Mouse (Mus musculus) forebrain, embryonic 14.5 days (tissue): ENCODE results near the gene Eif3g. TPM values are rescaled to one million over a fixed set of nuclear protein-coding genes. Genes with fewer than 3 reads are reported as not detected.
A peak's percentile ranks its signal among the peaks of the same experiment; 100 is the strongest.

ENCODE experiments used
- ATAC-seq: fragments of 200-750 bp; cut with Nextera tagmentation; 2 replicates; pipeline ENCODE4 v1.8.0; 2017; ENCODE audit warnings: mild to moderate bottlenecking, moderate library complexity
- DNase-seq: peaks from one replicate; pipeline ENCODE4 v3.0.0-alpha.2; 2015; ENCODE audit warnings: low spot score
- H3K27ac ChIP-seq: fragments of 300-500 bp; sonication (generic); 2 replicates; pipeline ENCODE4 v1.5.1; 2014; ENCODE audit warnings: low read depth, mild to moderate bottlenecking, control low read depth, low read length, moderate library complexity
- H3K27me3 ChIP-seq: fragments of 300-500 bp; sonication (generic); replicated peaks from 2 replicates; pipeline ENCODE4 v1.6.1; 2014; ENCODE audit warnings: low read length, control low read depth, mixed read lengths; ENCODE audit not compliant: control insufficient read depth, insufficient read depth
- H3K36me3 ChIP-seq: fragments of 300-500 bp; sonication (generic); 2 replicates; pipeline ENCODE4 v1.6.1; 2014; ENCODE audit warnings: low read length, control low read depth; ENCODE audit not compliant: control insufficient read depth, insufficient read depth
- H3K4me1 ChIP-seq: fragments of 300-500 bp; sonication (generic); 2 replicates; pipeline ENCODE4 v1.6.1; 2014; ENCODE audit warnings: antibody characterized with exemption, low read length, control low read depth; ENCODE audit not compliant: control insufficient read depth, insufficient read depth
- H3K4me2 ChIP-seq: fragments of 300-500 bp; sonication (generic); 2 replicates; pipeline ENCODE4 v1.6.1; 2014; ENCODE audit warnings: mild to moderate bottlenecking, control low read depth, low read length
- H3K4me3 ChIP-seq: fragments of 300-500 bp; sonication (generic); 2 replicates; pipeline ENCODE4 v1.5.1; 2014; ENCODE audit warnings: low read depth, low read length, control low read depth
- H3K9ac ChIP-seq: fragments of 300-500 bp; sonication (generic); 2 replicates; pipeline ENCODE4 v1.6.1; 2014; ENCODE audit warnings: mild to moderate bottlenecking, low read length, control low read depth, moderate library complexity
- H3K9me3 ChIP-seq: fragments of 300-500 bp; sonication (generic); replicated peaks from 2 replicates; pipeline ENCODE4 v1.6.1; 2016; ENCODE audit warnings: low read length, control low read depth, mixed read lengths; ENCODE audit not compliant: control insufficient read depth
- WGBS: fragments of 180-500 bp; shearing (Covaris S2); extraction: QIAGEN DNeasy Blood & Tissue Kit; methylation state at CpG from one replicate; pipeline ENCODE4 v1.1.7; 2014; 5-methylcytosine and 5-hydroxymethylcytosine counted together
- polyA plus RNA-seq: library from polyadenylated mRNA; unstranded; fragments of >200 nt; fragmentation: Nextera tagmentation; extraction: Ambion mirVana; gene quantifications from 2 replicates; pipeline ENCODE4 v1.2.1, GENCODE M21; 2014

Gene Eif3g
- polyA plus RNA-seq, 1 experiment from 2014 or later: 264 TPM

DNA sequence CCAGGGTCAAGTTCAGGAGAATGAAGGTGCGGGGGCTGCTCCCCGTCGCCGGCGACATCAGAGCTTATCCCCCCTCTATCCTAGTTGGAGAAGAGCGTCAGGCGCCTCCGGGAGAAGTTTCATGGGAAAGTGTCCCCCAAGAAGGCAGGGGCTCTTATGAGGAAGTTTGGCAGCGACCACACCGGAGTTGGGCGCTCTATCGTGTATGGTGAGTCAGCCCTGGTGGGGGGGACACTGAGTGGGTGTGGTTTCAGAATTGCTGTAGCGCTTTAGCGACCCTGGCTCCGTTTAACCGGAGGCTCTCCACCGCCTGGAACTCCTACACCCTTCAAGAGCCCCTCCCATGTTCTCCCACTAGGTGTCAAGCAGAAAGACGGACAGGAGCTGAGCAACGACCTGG lies 29.2 kb downstream of the Eif3g start:
- ATAC-seq: no peak
- H3K27me3 ChIP-seq: peaks cover 34% of the 10 kb centered on the region
- 8% methylated on average over 19 of the region's 19 CpGs for WGBS
- DNase-seq: no peak
- no peak overlapping the region for H3K27ac ChIP-seq
- no peaks in the 10 kb centered on the region for H3K36me3 ChIP-seq
- H3K9me3 ChIP-seq: no peaks in the 10 kb centered on the region
- H3K4me3 ChIP-seq: peak overlapping the region; percentile 21; the same call in 1 of the 2 replicates
- no peak overlapping the region for H3K9ac ChIP-seq
- no peaks in the 10 kb centered on the region for H3K4me1 ChIP-seq
- peak overlapping the region; percentile 33; the same call in 1 of the 2 replicates for H3K4me2 ChIP-seq

DNA sequence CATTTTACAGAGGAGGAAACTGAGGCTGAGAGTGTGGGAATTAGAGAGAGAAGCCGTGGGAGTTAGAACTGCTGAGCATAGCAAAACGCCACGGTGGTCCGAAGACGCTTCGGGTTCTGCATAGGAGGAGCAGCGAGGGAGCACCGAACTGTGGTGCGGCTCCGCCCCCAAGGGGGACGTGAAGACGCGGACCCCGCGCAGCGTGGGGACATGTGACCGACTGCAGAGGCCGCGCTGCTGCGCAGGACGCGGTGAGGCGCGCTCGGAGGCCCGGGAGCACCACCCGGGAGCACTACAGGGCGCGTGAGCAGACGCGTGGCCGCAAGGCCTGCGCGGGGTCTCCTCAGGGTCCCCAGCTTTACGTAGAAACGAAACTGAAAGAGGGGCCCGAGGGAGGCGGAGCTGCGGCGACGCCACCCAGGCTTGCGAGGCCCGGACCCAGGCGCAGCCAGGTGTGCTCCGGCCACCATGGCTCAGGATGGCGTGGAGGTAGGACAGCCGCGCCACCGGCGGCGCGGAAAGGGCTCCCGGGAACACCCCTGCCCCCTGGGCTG lies 29.9 kb downstream of the Eif3g start, which contains the start of gene A230050P20Rik:
TSS of gene A230050P20Rik (plus strand) at position 195 of the 554 bp plus-strand sequence.
- ATAC-seq: no peak
- 11% methylated on average over 53 of the region's 53 CpGs for WGBS

DNA sequence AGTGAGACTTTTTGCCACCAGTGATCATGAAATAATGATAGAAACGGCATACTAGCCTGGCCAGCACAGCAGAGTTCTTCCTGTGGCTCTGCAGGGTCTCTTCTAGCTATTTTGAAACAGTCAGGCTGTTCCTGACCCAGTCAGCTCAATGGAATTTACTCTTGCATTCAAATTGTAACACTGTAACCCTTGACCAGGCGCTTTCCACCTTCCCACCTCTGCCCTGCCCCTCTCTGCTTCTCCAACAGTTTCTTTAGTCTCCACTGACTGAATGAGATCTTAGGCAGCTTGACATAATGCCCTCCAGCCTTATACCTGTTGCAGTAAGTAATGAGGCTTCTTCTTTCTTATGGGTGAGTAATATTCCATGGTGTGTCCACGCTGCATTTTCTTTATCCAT lies 31.5 kb downstream of the Eif3g start:
- Histone ChIP-seq H3K4me2 (no peak overlapping the region), H3K27me3 (peaks cover 34% of the 10 kb centered on the region), H3K36me3 (no peaks in the 10 kb centered on the region), H3K9ac (no peak overlapping the region), H3K4me1 (no peaks in the 10 kb centered on the region), H3K4me3 (no peak overlapping the region), H3K9me3 (no peaks in the 10 kb centered on the region), H3K27ac (no peak overlapping the region)
- DNase-seq: no peak
- WGBS: 50% methylated on average over 3 of the region's 3 CpGs
- ATAC-seq: no peak

More for the DNA sequence above, 29.9 kb downstream of the Eif3g start, which contains the start of gene A230050P20Rik:
- Histone ChIP-seq H3K27ac (no peak within 1 kb of the TSS), H3K4me3 (peak within 1 kb of the TSS; percentile 21), H3K36me3 (no peaks in the 10 kb centered on the region), H3K9me3 (no peaks in the 10 kb centered on the region), H3K27me3 (peaks cover 34% of the 10 kb centered on the region), H3K4me1 (no peaks in the 10 kb centered on the region), H3K4me2 (peak within 1 kb of the TSS; percentile 33), H3K9ac (peak within 1 kb of the TSS; percentile 8; the same call in 1 of the 2 replicates)
- DNase-seq: no peak

DNA sequence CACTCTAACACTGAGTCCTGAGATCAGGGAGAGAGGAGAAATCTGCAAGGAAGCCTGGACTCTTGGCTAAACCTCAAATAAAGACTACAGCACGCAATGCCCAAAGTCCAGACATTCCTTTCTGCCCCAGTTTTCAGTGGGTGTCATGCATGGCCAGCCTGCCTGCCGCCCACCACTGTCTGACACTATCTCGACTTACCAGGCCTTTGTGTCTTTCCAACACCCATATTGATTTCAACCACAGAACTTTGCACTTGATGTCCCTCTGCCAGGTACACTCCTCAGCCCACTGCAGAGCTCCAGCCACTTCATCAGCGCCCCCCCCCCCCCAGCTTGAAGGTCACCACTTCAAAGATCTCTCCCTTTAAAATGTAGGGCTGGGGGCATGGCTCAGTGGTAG lies 36.2 kb downstream of the Eif3g start:
- no peak for ATAC-seq
- H3K4me2 ChIP-seq: no peak overlapping the region
- H3K9ac ChIP-seq: no peak overlapping the region
- H3K27me3 ChIP-seq: 0 out of 2 replicates have a peak, but pooled peaks cover 6% of the 10 kb centered on the region
- no peaks in the 10 kb centered on the region for H3K36me3 ChIP-seq
- DNase-seq: no peak
- H3K4me1 ChIP-seq: no peaks in the 10 kb centered on the region
- 68% methylated on average over 4 of the region's 4 CpGs for WGBS
- no peak overlapping the region for H3K4me3 ChIP-seq
- no peaks in the 10 kb centered on the region for H3K9me3 ChIP-seq
- H3K27ac ChIP-seq: no peak overlapping the region

DNA sequence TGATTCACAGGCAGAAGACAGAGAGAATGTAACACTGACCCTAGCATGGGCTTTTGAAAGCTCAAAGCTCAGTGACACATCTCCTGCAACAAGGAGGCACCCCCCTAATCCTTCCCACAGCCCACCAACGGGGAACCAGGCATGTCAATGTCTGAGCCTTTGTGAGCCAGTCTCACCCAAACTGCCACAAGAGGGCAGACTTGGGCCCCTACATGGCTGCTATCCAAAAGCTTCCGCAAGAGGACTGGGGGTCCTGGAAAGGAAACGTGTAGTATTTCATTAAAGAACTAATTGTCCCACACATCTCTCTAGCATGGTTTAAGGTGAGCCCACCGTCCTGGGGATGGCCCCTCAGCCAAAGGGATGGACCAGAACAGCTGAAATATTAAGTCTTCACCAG lies 36.6 kb downstream of the Eif3g start:
- DNase-seq (peak; percentile 63), ATAC-seq (no peak)
- Histone ChIP-seq H3K4me1 (no peaks in the 10 kb centered on the region), H3K27me3 (0 out of 2 replicates have a peak, but pooled peaks cover 3% of the 10 kb centered on the region), H3K36me3 (no peaks in the 10 kb centered on the region), H3K4me3 (no peak overlapping the region), H3K4me2 (no peak overlapping the region), H3K27ac (no peak overlapping the region), H3K9ac (no peak overlapping the region), H3K9me3 (no peaks in the 10 kb centered on the region)
- WGBS: 8% methylated on average over 4 of the region's 4 CpGs

DNA sequence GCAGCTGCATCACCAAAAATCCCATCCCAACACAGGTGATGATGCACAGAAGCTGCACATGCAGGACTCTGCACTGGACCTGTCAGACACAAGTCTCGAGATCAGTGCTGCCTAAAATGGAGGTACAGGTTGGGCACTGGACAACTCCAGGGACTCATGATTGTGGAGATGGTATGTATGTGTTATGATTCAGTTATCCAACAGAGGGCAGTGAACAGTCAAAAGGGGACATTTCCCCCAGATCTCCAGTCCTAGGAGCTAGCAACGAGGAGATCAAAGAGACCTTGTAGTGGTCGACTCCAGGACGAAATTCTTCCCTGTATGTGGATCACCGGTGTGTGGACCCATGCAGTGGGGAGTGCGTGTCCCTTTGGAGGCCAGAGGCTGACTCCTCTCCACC lies 38.5 kb downstream of the Eif3g start:
- H3K27ac ChIP-seq: no peak overlapping the region
- H3K4me3 ChIP-seq: no peak overlapping the region
- no peak overlapping the region for H3K4me2 ChIP-seq
- WGBS: 46% methylated on average over 6 of the region's 6 CpGs
- 0 out of 2 replicates have a peak, but pooled peaks cover 3% of the 10 kb centered on the region for H3K27me3 ChIP-seq
- H3K9ac ChIP-seq: no peak overlapping the region
- ATAC-seq (no peak), DNase-seq (no peak)
- H3K36me3 ChIP-seq: no peaks in the 10 kb centered on the region
- no peaks in the 10 kb centered on the region for H3K4me1 ChIP-seq
- H3K9me3 ChIP-seq: no peaks in the 10 kb centered on the region

DNA sequence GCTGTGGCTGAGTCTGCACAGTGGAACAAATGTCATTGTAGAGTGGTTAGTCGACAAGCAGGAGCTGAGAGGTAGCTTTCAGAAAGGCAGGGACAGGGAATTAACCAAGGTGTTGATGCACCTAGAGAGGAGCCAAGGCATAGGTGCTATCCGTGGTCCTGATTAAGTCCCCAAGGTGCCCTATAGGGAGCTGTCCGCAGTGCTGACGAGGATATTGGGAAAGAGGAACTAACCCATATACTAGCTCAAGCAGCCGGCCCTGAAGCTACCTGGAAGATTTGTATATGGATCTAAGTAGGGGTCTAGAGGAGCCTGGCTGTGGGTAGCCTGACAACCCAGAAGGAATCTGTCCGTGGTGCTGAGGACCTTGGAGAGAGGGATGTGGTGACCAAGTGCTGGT lies 41.3 kb downstream of the Eif3g start:
- Histone ChIP-seq H3K9me3 (no peaks in the 10 kb centered on the region), H3K4me2 (no peak overlapping the region), H3K4me1 (no peaks in the 10 kb centered on the region), H3K27ac (no peak overlapping the region), H3K36me3 (no peaks in the 10 kb centered on the region), H3K4me3 (no peak overlapping the region), H3K9ac (no peak overlapping the region), H3K27me3 (0 out of 2 replicates have a peak, but pooled peaks cover 3% of the 10 kb centered on the region)
- WGBS: 11% methylated on average over 6 of the region's 6 CpGs
- ATAC-seq: no peak
- DNase-seq: peak; percentile 25

DNA sequence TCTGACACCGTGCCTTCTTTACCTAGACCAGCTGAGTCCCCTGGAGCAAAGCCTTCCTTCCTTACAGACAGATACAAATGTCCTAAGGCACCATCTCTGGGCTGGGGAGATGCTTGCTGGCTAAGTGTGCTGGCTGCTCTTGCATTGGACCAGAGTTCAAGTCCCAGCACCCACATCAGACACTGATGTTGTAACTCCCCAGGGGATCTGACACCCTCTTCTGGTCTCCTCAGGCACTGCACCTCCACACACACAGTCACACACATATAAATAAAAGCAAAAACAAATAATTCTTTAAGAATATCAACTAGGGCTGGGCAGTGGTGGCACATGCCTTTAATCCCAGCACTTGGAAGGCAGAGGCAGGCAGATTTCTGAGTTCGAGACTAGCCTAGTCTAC lies 48.2 kb downstream of the Eif3g start:
- ATAC-seq: no peak
- Histone ChIP-seq H3K4me1 (no peaks in the 10 kb centered on the region), H3K27ac (no peak overlapping the region), H3K4me2 (no peak overlapping the region), H3K27me3 (no peaks in the 10 kb centered on the region), H3K9me3 (no peaks in the 10 kb centered on the region), H3K9ac (no peak overlapping the region), H3K4me3 (no peak overlapping the region), H3K36me3 (no peaks in the 10 kb centered on the region)
- WGBS: 96% methylated on average over 2 of the region's 2 CpGs
- DNase-seq: no peak
